Mouse (Mus musculus) fat pad, adult 2 months (tissue): ENCODE data around the gene Dph2.

ENCODE experiments used
- DNase-seq: peaks from one replicate; pipeline ENCODE4 v3.0.0-alpha.2; 2011; ENCODE audit warnings: low read depth, low spot score; ENCODE audit errors: extremely low read depth

Dph2 gene

DNA sequence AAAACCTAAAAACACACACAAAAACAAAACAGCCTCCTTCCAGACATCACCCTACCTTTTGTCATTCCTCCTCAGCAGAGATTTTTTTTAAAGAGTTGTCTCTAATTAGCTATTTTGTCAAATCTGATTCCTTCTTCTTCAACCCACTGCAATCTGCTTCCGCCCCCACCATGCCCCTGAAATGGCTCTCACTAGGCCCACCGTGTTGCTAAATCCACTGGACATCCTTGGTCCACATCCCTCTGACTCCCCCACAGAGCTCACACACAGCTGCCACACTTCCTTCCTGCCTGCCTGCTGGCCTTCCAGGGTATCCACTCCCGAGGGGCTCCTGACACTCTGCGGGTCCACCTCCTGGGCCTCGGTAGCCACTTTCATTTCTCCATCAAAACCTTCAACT lies 13.1 kb downstream of the Dph2 start:
- no peak for DNase-seq

DNA sequence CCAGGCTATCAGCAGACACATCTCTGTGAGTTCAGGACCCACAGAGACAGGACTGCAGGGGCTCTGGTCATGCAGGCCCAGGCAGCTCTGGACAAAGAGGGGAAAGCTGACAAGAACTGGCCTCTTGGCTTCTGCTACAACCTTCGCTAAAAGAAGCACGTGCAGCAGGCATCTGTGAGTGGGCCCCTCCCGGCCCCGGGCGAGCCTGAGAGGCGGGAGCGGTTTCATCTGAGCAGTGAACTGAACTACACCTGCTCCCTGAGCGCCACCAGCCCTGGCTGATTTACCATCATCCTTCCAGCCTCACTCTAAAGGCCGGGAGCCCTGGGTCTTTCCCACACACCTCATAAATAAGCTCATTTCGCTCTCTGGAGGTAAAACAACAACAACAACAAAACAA lies 13.5 kb downstream of the Dph2 start:
- DNase-seq = no peak

DNA sequence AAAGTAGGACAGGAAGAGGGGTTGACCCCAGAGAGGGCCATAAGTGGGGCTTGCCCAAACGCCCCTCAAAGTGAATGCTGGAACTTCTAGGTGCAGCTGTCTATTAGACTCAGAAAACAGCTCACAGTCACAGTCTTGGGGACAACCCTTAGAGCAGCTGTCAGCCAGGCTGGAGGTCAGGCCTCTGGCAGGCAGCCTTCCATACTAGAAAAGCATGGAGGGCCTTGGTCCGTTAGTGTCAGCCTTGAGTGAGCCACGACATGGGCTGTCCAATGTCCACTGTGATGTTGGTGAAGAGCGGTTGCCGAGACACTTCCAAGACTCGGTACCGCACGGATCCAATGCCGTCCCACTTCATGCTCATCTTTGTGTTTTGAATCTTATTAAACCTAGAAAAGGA lies 18.2 kb downstream of the Dph2 start:
- no peak for DNase-seq

DNA sequence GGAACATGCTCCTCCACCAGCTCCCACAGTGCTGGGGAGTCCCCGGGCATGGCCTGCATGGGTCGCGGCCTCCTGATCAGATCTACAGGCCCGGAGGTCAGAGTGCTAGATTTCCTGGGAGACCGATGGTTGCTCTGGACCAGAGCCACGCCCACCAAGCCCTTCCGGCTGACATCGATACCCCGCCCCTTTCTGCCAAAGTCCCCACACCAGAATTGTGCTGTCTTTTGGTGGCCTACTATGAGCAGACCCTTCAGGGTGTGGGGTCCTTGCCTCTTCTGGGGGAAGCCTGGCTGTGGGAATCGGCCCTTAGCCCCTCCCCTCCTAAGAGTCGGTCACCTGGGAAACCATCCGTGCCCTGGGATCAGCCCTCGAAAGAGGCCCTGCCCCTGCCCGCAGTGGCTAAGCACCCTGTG lies 19.4 kb downstream of the Dph2 start, which contains the start of gene Ccdc24:
TSS of gene Ccdc24 (minus strand) at position 87 of the 416 bp plus-strand sequence.
- DNase-seq = no peak

DNA sequence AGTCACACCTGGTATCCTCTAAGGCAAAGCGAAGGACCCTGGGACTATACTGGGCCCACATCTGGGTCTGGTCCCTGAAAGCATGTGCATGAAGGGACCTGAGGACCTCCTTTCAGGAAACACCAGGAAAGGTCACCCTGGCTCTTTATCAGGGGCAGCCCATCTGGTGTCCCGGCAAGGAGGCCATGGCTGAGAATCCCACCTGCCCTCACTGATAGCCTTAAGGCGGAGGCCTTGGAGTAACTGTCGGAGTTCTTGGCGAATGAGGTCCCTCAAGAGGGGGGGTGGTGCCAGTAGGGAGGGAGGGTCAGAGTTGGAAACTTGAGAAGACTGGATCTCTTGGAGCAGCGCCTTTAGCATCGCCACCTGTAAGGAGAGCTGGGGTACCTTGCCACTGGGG lies 20.0 kb downstream of the Dph2 start:
- no peak for DNase-seq

DNA sequence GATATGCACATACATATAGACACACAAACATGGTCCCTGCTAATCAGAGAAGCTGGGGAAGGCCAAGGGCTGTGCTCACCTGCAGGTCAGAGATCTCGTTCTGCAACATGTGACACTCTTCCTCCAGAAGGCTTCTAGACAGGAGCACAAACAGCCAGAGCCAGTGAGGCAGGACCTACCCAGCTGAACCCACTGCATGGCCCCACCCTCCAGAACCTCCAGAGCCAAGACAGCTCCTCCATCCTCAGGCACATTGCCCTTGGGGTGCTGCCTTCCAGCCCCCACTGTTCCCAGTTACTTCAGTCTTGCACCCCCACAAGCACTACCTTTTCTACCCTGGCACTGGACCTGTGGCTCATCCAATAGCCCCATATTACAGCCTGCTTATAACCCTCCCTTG lies 21.4 kb downstream of the Dph2 start:
- DNase-seq = no peak

DNA sequence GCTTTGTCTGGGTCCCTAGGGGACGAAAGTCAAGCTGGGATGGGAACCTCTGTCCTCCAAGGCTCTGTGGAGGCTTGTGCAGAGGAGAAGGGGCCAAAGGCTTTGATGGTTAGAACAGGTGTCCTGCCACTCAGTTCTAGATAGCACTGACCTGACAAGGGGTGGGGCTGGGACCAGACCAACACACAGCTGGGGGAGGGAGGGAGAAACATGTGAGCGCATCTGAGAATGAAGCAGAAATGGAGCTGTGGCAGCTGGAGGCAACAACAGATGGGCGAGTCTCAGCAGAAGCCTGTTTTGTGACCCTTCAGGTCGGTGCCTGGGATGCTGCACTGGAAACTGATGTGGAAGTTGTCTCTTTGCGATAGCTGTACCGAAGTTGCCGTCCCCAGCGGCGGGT lies 22.5 kb downstream of the Dph2 start:
- no peak for DNase-seq

DNA sequence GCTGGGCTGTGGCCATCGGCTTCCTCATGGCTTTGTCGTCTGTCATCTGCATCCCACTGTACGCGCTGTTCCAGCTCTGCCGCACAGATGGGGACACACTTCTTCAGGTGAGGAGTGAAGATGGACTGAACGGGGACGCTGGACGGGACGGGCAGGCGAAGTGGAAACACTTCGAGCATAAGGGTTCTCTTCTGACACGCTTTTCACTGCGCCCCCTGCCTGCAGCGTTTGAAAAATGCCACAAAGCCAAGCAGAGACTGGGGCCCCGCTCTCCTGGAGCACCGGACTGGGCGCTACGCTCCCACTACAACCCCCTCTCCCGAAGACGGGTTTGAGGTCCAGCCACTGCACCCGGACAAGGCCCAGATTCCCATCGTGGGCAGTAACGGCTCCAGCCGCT lies 24.0 kb downstream of the Dph2 start:
- no peak for DNase-seq

DNA sequence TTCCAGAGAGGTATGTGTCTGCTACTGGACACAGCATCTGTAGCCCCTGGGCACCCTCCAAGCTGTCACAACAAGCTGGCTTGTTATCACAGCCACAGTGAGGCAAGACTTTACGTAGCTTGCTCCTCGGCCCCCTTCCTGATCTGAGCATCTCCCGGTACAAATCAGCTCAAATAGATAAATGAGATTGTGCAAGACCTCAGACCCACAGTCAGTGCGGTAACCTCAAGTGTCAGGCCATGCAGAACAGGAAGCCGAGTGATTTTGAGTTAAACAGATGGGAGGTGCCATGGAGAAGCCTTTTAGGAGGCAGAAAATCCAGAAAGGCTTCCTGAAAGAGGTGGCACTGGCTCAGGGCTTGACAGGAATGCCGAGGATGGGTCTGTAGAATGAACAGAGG lies 24.8 kb downstream of the Dph2 start:
- DNase-seq = no peak

DNA sequence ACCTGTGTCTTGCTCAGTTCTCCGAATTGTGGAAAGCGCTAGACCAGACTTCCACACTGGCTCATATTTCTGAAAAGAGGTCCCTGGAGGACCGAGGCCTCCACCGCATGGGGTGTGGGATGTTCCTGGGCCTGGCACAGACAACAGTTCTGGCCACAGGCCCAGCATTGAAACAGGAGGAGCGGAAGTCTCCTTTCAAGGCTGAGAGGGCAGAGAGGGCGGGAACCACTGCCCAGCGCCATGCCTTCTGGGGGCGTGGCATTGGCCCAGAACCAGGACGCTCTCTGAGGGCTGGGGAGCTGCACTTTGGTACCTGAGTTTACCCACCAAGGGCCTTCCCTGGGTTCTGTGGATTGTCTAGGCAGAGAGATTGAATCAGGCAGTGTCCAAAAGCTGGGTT lies 25.7 kb downstream of the Dph2 start:
- DNase-seq = no peak

DNA sequence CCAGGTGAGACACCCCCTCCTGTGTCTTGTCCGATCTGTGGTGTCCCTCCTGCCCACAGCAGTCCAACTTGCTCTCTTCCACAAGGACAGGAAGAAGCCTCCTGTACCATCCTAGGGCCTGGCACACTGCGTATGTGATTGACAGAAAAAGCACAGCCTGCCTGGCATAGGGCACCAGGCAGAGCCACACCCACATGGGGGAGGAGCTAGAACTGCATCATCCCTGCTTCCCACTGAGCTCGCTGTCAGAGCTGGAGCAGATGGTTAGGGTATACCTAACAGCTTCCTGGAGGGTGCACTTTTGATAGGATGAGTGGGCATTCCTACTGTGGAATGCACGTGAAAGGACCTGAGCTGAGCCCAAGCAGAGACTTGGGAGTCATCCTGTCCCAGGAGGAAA lies 29.0 kb downstream of the Dph2 start:
- no peak for DNase-seq

DNA sequence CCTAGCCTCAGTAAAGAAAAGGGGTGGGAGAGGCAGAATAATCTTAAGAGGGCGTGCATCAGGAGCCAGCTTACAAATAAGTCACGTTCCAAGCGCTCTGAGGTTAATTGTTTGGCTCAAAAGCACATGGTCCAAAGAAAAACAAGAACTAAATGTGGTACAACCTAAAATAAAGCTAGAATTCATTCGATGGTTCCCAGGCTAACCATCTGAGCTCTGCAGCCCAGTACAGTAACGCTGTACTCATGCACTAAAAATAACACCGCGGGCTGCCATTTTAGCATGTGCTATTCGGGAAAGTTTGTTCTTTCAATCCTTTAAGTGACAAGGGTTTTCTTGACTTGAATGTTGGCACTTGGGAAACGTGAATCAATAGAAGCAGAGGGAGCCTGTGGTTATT lies 31.3 kb downstream of the Dph2 start:
- DNase-seq = no peak

DNA sequence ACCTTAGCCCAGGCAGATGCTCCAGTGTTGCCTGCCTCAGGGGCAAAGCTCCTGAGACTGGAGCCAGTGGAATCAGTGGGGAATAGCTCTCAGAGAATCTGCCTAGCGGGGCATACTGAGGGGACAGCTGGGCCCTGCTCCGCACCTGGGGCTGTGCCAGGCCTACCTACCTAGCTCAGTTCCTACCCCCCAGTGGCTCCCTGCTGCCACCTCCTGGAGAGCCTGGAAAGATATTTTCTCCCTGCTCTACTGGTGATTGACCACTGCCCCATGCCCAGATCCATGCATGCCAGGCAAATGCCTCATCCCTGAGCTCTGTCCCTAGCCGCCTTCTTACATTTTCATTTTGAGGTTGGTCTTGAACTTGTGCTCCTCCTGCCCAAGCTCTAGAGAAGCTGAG lies 33.0 kb downstream of the Dph2 start:
- DNase-seq = no peak

DNA sequence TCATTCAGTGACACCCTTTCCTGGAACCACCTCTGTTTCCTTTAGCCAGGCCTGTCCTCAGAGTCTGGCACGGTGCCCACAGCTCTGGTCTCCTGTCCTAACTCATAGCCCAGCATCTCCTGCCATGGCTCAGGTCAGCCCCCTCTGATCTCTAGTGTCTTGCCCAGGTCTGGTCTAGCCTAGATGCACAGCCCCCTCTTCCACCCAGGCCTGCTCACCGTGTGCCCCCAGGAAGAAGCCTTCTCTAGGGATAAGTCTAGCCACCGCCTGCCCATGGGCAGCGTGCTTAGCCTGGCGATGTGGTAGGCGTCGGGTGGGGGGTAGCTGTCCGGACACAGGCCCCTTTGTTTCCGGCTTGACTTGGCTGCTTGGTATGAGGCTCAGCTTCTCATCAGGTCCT lies 36.7 kb downstream of the Dph2 start:
- no peak for DNase-seq

DNA sequence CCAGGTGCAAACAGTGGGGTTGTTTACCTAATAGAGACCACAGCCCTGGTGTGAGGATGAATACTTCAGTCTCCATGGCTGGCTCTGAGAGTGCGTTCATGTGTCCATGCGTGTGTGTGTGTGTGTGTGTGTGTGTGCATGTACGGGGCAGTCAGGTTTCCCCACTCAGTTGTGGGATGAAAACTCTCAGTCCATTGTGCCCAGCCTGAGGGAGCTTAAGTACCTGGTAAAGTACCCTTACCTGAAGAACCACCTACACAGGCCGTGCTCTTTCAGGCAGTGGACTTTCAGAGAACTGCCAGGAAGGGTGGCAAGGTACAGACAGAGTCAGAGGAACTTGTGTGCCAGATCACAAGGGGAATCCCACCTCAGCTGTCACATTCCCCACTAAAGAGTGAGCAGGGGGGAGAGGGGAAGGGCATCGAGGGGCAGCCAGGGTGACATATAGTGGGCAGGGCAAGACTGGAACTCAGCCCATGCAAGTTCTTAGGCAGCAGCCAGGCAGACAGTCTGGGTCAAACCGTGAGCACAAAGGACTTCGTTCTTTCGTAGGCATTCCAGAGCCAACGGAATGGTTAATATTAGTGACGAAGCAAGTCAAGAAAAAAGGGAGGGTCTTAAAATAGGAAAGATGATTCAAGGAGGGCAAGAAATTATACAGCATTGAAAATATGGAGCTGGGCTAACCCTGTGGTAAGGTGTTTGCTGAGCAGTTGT lies 39.5 kb downstream of the Dph2 start:
- DNase-seq = no peak

DNA sequence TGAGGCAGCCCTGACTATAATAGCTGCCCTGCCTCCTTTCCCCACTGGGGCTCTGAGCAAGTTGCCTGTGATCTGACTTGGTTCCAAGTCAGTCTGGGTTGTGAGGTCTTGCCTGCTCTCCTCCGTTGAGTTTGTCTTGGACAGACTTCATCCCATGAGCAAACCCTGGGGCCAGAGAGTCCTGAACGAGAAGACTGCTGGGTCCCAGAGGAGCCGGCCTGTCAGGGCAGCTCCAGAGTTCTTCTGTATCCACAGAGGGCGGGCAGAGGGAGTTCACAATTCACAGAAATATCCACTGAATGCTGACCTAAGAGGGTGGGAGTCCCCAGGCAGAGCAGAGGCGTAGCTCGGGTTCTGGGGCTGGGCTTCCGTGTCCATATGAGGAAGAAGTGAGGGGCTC lies 41.0 kb downstream of the Dph2 start:
- no peak for DNase-seq

DNA sequence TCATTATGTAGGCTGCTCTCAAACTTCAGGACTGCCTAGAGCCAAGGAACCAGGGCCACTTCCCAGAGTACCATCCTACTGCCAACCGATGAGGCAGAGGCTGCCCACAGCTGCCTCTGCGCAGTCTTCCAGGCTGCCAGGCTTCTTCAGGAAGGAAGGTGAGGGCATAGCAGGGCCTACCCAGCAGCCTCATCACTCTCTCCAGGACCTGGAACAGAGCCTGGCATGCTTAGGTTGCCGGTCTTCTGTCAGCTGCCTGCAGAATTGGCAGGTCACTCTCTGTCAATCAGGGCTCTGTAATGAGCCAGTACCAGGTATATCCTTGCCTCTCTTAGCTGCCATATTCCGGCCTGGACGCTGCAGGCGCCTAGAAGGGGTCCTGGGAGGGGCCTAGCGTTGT lies 41.7 kb downstream of the Dph2 start:
- DNase-seq = no peak

DNA sequence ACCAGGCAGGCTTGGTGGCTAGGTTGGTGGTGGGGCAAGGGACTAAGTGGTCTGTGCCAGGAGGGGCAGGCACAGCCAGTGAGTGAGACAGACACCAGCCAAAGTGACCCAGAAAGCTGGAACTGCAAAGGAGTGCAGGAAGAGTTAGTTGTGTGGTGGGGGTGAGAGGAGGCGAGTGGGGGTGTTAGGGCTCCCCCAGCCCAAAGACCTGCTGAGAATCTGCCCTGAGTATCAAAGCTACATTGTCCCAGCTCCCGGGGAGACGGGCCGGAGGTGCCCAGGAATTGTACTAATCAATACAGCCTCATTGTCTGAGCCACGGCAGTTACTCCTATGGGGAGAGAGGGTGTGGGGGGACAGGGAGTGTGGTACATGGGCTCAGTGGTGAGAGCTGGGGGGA lies 42.3 kb downstream of the Dph2 start:
- no peak for DNase-seq

DNA sequence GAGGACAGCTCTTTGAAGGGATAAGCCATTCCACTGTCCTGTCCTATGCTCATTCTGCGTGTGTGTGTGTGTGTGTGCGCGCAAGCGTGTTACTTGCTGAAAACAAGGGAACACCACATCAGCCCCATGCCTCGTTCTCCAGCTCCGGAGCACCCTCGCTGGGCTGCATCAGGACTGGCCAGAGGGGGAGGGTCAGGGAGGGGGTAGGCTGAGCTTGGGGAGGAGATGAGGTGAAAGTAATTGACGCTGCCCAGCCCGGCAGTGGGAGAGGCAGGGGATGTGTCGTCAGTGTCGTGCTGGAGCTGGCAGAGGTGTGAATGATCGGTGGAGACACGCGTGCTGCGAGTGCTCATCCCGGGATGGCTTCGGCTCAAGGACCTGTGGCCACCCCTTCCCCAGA lies 42.8 kb downstream of the Dph2 start:
- no peak for DNase-seq

DNA sequence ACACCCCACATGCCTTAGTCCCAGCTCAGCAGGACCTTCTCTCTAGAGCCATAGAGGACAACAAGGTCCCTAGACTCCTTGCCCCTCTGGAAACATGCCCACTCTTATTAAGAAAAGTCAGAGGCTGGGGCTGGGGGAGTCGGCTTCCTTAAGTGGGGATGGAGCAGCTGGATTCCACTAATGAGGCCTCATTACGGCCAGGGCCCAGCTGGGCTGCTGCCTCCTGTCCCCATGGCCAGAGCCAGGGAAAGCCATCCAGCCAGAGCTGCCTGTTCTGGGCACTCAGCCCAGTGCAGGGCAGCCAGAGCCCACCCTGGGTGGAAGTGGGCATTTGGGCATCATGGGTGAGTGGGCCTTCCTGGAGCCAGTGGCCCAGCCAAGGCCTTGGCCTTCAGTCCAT lies 44.8 kb downstream of the Dph2 start:
- no peak for DNase-seq

DNA sequence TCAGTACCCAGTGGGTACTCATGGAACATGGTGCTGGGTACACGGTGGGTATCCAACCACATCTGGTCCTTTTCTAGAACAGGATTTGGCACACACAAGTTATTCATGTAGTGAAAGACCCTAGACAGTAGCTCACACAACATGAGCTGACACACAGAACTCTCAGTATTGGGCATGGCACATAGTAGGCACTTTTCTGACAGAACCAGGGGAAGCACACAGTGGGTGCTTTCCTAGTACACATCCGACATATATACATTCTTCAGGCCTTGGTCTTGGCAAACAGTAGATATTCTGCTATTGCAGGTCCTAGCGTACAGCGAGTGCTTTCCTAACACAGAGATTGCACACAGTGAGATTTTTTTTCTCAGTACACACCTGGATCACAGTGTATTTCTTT lies 45.6 kb downstream of the Dph2 start:
- DNase-seq = no peak

DNA sequence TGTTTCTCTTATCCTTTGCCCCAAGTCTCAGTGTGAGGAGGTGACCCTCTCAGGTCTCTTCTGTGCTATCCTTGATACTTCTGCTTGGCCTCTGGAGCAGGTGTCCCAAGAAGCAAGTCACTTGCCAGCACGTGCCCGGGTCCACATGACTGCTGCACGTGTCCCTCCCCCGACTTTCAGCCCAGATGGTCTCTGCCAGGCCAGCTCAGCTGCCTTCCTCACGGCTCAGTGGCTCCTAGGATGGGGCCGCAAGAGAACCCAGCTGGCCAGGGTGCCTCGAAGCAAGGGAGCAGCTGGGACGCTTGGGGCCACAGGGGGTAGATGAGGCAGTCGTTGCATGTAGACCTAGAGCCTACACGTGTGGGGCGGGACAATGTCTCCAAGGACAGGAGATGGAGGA lies 46.5 kb downstream of the Dph2 start:
- DNase-seq = no peak

DNA sequence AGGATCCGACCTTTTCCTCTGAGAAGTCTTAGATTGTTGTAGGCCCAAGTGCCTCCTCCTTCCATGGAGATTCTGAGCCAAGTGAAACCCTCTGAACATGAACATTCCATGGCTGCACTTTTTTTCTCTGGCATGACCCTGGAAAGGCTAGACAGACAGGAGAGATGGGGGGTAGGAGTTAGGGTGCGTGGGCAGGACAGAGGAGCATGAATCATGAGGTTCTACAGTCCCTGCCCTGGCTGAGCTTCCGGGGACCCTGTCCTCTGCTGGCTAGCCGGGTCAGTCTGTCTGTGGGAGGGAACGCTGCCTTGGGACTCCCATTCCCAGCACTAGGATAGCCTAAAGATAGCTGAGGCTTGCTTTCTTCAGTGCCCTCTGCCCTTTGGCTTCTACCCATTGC lies 47.4 kb downstream of the Dph2 start:
- no peak for DNase-seq

DNA sequence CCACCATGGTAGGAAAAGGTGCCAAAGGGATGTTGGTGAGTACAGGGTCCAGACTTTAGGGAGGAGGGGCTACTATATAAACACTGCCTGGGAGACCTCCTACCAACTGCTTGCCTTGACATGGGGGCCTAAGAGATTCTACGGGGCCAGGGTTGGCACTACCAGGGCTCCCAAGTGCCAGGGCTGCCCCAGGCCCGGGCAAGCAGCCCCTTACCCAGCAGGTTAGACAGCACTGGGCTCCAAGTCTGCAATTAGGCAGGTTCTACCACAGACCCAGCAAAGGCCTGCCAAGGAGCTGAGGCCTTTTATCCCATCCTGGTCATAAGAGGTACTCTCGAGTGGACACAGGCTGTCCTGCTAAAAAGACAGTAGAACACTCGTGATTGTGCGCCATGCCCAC lies 48.7 kb downstream of the Dph2 start:
- no peak for DNase-seq
